Mouse (Mus musculus): ENCODE measurements around the gene Lgr4.
A peak's percentile ranks its signal among the peaks of the same experiment; 100 is the strongest.

Gene Lgr4

DNA sequence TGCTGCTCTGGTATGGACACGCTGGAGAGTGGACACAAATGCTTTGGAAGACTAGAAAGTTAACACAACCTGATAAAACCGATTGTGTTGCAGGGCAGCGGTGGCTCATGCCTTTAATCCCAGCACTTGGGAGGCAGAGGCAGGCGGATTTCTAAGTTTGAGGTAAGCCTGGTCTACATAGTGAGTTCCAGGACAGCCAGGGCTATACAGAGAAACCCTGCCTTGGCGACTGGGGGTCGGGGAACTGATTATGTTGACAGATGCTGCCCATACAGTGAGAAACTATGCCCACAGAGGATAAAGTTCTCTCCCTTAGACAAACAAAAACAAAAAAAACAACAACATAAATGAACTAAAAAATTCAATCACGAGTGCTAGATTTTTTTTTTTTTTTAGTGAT is 99.6 kb downstream of the Lgr4 start:
- DNase-seq (ENCODE audit: low read depth, low spot score), result no peak

DNA sequence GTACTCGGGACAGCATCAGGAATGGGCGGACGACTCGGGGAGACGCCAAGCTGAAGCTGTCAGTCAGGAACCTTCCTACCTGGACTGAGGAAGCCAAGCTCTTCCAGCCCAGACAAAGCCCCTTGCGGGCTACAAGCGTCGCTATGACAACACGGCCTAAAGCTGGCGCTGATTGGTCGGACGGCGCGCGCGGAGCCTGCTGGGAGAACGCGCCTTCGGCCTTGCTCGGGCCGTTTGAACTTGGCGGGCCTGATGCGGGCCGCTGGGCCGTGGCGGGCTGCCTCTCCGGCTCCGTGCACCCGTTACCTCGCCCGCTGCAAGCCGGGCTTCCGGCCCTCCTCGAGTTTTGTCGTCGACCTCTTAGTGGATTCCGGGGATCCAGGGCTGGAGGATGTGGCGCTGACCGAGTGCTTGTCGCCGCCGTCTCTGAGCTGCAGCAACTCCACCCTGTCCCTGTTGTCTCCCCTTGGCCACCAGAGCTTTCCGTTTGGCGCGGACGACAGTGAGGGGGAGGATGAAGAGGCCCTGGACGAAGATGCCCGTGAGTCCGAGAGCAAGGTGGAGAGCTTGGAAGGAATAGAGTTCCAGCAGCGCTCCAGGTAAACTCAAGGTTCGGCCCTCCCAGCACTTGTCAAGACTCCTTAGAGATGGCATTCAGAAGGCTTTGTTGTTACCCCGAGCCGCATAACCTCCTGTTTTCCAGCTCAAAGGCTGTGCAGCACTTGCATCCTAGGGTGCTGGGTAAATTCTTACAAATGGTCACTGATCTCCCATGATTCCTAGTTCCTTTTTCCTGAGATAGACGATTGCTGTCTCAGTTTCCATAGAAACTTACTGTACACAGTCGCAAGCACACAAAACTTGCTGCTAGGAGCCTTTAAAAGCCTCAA is 100.4 kb downstream of the Lgr4 start, which contains the start of gene Ccdc34:
Gene Ccdc34, plus strand, starts transcription at position 202 of the 890 bp plus-strand sequence.
- DNase-seq (ENCODE audit: low read depth, low spot score), result peak; percentile 98

DNA sequence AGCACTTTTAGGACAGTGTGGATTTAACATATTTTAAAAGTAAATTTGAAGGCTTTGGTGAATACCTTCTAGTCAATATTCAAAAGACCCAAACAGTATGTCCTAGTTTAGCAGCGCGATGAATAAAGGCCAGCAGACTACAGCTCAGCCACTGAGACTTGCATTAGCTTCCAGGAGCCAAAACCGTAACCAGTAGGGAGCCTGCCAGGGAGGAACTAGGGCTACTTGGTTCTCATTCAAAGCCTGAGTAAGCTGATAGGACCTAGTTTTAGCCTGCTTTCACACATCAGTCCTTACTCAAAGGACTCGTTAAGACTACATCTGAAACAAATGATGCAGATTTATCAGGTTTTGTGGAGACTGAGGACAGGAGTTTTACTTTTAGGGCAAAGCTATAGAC is 102.2 kb downstream of the Lgr4 start:
- no peak for DNase-seq (ENCODE audit: low read depth, low spot score)

DNA sequence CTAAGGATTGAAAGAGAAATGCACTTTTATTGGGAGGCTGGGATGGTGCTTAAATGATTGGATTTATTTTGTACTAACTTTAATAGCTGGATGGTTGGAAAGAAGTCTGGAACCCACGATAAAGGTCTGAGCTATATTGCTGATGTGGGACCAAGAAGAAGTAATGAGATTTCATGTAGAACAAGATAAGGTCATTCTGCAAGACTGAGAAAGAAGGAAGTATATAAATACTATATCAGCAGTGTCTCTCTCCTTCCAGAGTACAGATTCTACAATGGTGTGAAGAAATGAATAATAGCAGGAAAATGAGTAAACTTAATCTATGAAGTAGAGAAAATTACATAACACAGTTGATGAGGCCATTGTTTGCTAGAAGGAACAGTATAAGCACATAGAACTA is 103.0 kb downstream of the Lgr4 start:
- no peak for DNase-seq (ENCODE audit: low read depth, low spot score)

DNA sequence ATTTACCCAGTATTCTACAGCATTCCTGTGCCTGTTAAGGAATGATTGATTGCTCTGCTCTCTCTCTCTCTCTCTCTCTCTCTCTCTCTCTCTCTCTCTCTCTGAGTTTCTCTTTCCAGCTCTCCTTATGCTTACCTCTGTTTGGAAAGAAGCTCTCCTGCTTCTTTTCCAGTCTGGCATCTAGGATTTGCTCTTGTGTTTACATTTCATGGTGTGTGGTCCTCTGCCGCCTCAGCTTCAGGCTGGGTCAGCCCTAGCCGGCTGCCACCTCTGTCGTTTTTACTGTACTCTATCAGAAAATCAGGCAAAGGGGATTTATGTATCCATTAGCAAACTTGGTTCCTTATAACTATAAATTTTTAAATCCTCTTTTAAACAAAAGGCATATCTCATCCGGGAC is 118.8 kb downstream of the Lgr4 start:
- no peak for DNase-seq (ENCODE audit: low read depth, low spot score)

DNA sequence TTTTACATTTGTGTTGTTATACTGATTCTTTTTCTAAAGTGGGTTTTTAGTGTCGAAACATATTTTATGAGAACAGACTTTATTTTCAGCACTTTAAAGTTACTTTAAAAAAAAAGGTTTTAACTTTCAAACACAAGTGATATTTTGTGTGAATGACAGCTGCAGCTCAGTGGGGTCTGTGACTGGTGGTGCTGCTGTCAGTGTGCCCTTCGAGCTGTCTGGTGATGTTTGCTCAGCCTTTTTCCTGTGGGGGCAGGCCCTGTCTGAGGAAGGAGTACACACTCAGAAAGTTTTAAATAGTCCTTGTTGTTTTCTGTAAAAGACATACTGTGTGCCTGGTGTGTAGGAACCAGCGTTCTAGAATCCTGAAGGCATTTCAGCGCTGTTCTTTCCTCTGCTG is 119.2 kb downstream of the Lgr4 start:
- DNase-seq (ENCODE audit: low read depth, low spot score), result no peak

DNA sequence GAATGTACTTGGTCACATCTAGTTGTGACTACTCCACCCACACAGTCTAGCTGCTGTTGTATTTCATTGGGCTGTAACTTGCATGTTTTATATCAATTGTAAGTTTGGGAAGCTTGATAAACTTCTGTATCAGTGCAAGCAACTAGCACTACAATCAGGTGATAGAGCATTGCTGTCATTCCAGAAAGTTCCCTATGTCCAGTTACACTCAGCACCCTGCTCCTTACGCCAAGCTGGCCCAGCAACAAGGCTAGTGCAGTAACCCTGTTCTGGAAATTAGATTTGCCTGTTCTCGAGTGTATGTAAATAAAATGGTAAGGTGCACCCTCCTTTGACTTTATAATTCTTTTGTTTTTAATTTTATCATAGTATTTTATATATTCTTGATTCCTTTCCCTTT is 119.8 kb downstream of the Lgr4 start:
- DNase-seq (ENCODE audit: low read depth, low spot score), result peak; percentile 18

DNA sequence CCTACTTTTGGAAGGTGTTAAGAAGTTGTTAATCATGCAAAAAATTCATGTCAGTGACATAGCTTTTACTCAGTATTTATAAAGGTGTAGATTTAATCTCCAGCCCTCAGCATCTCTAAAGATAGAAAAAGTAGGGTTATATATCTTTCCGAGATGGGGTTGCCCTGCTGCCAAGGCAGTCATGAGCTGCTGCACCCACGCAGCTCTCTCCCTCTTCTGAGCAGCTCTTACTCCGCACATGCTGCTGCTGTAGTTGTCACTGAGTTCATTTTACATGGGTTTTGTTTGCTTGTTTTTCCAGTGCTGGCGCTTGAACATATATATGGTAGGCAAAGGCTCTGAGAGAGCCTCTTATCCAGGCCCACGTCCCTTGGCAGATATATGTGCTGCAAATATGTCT is 120.9 kb downstream of the Lgr4 start:
- peak; percentile 84 for DNase-seq (ENCODE audit: low read depth, low spot score)

DNA sequence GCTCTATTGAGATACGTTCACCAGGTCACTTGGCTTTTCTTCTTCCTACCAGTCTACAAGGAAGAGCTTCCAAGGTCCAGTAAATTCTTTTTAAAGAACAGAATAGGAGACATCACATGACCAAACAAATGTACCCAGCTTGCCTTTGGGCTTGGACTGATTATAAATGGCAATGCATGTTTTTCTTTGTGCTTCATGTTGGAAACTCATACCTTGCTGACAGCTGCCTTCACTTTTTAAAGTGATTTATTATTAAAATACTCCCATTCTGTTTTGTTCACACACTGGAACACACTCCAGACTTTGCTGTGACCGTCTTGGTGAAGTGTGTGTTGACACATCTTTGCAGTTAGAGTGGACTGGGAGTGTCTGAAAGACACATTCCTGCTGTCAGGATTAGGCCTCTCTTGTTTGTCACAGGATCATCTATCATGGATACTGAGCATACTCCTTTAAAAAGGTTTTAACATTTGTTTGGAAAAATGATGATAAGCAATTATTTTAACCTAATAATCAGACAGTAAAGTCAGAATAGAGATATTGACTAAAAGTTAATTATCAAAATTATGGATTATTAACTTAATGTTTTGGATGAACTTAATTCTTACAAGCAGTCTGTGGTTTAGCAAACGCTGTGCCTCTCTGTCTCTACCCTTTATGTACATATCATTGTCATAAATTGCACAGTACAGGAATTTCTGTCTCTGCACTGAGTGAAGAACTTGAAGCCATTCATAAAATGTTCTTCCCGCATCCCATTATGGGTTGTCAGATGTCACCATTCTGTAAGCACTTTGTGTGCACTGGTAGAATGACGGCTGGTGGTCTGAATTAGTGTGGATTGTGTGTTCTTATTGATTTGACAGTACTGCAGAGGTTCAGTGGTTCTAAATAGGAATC is 125.7 kb downstream of the Lgr4 start:
- no peak for DNase-seq (ENCODE audit: low read depth, low spot score)

DNA sequence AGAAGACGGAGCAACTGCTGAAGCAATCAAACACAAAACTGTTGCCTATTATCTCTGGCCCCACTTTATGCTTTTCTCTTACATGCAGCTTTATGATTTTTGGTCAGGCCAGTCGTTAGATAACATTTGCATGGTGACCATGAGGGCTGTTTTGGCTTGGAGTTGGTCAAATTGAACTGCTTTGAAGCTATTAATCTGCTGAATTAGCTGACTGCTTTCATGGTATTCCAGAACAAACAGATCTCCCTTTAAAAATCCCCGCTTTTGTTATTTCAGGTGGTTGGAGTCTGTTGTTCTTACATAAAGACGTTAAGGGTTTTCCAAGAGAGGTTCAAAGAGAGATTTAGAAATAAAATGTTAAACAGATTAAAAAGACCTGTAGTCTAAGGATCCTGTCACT is 141.0 kb downstream of the Lgr4 start:
- DNase-seq (ENCODE audit: low read depth, low spot score), result peak; percentile 4

DNA sequence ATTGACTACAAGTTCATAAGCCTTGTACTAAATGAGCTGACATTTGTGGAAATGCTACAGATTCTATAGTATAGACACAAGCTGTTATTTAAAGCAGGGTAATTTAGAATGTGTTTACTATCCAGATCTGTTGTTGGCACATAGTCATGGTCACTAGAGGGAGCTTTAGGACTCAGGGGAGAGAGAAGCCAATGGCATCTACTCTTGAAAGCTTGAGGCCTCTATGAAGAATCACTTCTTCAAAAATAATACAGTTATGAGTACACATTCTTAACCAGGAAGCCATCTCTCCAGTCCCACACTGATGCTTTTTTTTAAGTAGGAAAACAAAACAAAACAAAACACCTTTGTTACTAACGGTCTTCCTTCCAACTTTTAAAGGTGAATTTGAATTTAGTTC is 145.7 kb downstream of the Lgr4 start:
- peak; percentile 28 for DNase-seq (ENCODE audit: low read depth, low spot score)

All from brain, adult 2 months (tissue).